Mouse (Mus musculus): ENCODE measurements around the gene Pkd1l2. TPM values are rescaled to one million over a fixed set of nuclear protein-coding genes. Genes with fewer than 3 reads are reported as not detected.

Pkd1l2 gene
- total RNA-seq (2022), result under 1 TPM; 0.07 to 0.23 (median 0.09) TPM

DNA sequence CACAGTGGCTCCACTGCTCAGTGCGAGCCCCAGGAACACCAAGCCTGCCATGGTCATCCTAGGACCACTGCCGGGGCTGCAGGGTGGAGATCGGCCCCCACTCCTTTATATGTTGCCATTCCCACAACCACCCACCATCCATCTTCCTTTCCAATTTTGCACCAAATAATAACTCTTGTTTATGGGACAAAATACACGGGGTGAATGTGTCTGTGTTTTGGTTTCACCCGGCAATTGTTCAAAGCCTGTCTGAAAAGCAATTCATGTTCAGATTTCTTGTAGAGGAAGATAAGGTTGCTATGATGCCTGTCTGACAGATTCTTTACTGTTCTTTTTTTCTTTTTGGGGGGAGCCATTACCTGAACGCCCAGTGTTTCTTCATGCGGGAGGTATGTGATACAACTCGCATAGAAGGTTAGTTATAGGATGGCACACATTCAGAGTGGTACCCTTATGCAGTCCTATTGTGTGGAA is at the start of gene Pkd1l2:
TSS of gene Pkd1l2 (minus strand) at position 51 of the 474 bp plus-strand sequence.
- DNase-seq (ENCODE audit: low spot score in 2 of 2), result no peak

DNA sequence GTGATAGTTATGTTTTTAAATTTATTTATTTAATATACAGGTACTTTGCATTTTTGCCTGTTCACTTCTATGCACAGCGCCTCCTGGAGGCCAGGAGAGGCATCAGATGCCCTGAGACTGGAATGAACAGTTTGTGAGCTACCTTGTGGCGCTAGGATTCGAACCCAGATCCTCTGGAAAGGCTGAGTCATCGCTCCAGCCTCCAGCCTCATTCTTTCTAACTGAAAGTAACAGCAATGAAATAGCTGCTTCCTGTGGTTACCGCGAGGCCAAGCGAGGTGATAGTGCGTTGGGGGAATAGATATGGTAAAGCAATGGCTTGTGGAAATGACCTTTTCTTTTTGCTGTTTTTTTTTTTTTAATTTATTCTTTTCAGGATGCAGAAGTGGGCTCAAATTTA is 44.8 kb upstream of the Pkd1l2 start:
- no peak for DNase-seq (ENCODE audit: low spot score in 2 of 2)

DNA sequence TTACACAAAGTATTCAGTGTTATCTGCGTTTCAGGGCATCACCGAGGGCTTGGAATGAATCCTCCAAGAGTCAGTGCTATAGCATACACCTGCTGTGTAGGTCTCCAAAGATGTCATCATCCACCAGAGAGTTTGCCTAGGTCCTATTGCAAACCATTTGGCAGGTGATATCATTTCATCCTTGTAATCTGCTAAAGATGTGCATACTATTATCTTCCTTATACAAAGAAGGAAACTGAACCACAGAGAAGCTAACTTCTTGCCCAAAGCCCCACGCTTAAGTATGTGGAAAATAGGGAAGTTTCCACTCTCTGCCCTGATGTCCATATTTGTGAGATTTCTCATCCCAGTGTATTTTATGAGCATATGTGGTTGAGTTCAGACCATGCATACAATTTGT is 44.2 kb upstream of the Pkd1l2 start:
- no peak for DNase-seq (ENCODE audit: low spot score in 2 of 2)

DNA sequence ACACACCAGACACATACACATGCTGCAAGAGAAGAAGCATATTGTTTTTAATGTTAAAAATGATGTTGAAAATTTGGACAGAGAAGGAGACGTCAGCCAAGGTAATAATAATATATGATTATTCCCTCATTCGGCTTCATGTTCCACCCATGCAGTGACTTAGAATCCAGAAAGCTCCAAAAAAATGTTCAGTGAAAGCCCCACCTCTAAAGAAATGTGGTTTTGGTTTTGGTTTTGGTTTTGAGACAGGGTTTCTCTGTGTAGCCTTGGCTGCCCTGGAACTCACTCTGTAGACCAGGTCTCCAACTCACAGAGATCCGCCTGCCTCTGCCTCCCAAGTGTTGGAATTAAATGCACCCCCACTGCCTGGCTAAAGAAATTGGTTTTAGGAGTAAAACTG is 43.6 kb upstream of the Pkd1l2 start:
- DNase-seq (ENCODE audit: low spot score in 2 of 2), result no peak

DNA sequence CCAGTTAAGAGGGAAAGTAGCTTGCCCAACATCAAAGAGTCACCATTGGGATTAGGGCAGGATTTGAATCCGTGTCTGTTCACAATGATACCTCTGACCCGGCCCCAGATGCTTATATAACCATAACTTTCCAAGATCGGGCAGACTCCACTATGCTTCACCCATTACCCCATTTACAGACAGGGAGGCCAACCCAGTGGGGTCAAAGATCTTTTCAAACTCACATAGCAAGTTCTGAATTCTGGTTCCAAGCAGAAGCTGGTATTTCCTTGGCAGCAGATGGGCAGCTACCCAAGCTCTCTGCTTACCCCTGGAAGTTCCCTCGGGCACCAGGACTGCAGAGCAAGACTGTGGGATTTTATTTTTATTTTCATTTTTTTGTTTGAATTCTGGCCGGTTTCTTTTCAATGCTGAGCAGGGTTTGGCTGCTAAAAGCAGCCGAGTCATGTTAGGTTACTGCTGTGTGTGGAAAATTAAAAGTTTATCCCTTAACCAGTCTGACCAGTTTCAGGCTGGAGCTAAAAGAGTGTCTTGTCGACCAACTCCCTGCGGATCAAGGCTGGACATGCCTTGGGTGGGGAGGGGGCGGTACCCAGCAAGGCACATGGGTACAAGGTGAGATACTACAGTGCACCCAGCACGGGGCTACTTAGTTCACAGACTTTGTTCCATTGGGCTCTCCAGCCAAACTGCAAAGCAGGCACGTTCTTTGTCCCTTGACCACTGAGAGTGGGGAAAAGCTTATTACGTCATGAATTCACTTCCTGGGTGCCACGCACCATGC is 41.8 kb upstream of the Pkd1l2 start:
- DNase-seq (ENCODE audit: low spot score in 2 of 2), result no peak

DNA sequence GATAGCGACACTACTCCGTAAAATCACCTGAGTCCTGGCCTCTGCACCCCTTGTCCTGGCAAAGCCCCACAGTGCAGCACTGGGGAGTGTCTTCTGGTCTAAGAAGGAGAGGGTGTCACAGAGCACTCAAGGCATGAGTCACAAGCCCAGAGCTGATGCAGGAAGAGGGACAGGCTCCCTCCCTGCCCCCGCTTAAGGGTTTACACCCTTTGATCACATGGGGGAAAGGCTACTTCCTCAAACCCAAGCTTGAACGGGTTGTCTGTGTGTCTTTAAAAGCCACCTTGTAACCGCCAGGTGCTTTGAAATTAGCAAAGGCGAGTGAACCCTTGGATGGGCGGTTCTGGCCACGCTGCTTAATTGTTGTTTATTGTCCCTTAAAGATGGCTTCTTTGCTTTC is 39.0 kb upstream of the Pkd1l2 start:
- no peak for DNase-seq (ENCODE audit: low spot score in 2 of 2)

DNA sequence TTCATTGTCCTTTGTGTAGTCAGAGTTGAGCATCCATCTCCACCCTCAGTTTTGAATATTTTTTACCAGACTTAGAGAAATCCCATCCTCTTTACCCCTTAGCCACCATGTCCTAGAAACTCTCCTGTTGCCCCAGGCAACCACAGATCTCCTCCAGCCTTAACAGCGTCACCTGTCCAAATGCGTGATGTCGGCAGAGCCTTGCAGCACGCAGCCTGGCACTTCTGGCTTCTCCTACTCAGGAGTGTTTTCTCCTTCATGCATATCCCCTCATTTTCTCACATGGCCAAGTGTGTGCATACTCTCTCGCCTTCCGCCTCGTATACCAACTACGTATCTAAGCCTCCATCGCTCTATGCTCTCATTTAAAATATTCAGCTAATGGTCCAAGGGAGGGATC is 36.2 kb upstream of the Pkd1l2 start:
- DNase-seq (ENCODE audit: low spot score in 2 of 2), result no peak

DNA sequence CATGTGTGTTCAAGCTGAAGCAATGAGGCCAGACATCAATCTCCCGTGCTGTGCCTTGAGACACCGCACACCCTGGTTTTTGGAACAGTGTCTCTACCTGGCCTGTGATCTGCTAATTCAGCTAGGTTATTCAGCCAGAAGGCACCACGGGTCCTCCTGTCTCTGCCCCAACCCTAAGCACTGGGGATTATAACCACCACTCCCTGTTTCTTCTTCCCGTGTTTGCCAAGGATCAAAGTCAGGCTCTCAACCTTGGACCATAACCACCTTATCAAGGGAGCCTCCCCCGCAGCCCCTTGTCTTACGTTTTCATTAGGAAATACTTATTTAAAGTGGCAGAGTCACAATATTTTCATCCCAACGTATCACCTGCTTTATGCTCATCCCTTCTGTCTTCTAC is 34.3 kb upstream of the Pkd1l2 start:
- DNase-seq (ENCODE audit: low spot score in 2 of 2), result no peak

DNA sequence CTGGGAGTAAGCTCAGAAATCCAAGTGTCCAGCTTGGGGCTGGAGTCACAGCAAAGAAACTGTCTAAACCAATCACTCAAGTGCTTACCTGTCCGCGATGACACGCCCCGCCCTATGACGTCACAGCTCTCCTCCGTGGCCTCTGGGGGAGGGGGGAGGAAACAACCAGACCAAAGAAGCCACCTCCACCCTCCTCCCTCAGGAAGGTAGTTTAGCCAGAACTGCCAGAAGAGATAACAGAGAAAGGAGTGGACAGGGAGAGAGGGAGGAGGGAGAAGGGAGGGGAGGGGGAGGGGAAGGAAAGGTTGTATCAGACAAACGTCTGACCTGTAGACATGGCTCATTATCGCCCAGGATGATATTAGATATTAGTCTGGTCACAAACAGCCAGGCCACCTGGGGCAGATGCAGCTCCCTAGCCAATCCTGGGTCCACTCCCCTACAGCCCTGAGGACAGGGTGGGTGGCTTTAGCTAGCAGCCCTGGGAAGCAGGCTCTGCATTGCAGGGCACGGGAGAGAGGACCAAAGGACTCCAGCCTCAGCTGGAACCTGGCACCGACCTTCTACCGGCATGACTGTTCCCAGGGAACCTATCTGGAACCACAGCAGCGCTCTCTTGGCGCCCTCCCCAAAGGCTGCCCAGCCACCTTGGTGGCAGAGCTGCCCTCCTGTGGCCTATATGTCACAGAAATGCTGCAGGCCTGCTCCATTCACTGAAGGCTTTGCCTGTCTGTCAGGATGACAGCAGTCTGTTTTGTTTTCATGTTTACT is 33.6 kb upstream of the Pkd1l2 start:
- DNase-seq (ENCODE audit: low spot score in 2 of 2), result no peak

DNA sequence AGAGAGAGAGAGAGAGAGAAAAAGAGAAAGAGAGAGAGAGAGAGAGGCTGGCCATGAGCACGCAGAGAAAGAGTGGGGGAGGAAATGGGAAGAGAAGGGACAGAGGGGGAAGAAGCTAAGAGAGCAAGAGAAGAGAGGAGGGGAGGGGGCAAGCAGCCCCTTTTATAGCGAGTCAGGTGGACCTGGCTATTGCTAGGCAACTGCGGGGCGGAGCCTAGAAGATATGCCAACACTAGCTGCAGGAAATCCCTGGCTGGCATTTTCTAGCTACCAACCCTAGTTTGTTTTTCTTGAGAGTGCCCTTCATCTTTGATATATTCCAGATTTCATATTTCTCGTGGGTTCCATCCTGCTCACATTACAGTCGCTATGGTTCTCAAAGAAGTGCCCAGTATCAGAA is 32.8 kb upstream of the Pkd1l2 start:
- no peak for DNase-seq (ENCODE audit: low spot score in 2 of 2)

DNA sequence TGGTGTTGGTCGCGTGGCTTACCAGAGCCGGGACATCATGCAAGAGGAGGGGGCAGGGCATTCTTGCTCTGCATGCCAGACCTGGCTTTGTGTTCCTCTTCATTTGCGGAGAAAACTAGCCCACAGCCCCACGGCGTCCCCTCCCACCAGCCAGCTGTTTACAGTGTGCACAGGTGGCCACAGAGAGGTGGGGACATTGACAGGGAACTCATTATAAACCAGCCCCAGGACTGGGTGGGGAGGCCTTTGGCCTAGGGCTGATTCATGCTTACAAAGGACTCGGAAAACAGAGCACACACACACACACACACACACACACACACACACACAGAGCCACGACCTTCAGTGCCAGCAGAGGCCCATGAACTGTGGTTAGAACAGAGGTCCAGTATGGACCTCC is 30.0 kb upstream of the Pkd1l2 start:
- DNase-seq (ENCODE audit: low spot score in 2 of 2), result no peak

DNA sequence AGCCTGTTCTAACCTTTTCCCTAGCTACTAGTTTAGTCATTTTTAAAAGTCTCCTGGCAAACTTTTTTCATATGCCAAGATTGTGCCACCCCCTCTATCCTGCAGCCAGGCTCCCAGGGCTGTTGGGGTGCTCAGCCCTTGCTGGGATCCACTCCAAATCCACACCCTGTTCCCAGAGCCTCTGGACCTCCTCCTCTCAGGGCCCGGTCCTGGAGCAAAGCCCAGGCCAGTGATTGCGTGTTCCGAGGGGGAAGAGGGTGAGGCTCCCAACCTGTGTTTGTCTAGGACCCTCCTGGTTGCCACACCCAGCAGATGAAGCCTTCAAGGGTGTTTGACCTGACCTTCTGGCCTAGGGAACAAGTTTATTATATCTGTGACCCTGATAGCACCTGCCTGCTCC is 29.4 kb upstream of the Pkd1l2 start:
- DNase-seq (ENCODE audit: low spot score in 2 of 2), result no peak

DNA sequence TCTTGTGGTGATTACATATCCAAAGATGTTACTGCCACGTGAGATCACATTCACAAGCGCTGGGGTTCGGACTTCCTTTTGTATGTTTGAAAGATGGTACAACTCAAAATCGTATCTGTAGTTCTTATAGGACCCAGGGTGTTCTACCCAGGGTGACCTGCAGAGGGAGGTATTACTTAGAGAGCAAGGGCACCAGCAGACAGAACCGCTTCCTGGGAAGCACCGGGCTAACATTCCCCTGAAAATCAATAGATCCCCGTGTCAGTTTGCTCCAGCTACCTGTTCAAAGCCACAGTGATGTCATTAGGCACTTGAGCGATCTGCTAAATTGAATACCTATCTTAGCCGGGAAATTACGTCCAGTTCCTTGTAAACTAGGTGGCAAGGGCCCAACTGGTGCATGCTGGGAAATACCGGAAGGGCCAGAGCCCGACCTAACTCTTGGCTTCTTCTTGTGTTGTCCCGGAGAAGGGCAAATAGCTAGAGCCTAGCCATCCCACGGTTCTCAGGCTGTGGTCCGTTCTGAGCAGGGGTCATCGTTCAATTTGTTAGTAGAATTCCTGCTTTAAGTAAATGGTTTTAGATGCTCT is 27.6 kb upstream of the Pkd1l2 start:
- no peak for DNase-seq (ENCODE audit: low spot score in 2 of 2)

DNA sequence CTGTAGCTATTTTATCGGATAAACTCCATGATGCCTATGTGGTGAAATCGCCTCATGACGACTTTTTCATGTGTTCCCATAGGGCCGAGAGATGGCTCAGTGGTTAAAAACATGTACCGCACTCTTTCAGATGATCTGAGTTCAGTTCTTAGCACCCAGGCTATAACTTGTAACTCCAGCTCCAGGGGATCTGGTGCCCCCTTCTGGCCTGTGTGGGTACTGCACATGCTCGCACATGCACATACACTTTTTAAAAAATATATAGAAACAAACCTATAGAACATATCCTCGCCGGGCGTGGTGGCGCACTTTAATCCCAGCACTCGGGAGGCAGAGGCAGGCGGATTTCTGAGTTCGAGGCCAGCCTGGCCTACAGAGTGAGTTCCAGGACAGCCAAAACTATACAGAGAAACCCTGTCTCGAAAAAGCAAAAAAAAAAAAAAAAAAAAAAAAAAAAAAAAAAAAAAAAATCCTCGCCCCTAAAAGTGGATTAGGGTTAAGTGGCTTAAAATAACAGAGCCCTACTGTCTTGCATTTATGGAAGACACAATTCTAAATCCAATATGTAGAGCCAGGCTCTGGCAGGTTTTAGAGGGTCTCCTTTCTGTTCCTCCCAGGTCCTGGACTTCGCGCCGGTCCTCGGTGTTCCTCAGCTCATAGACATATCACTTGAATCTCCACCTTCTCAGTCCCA is 26.9 kb upstream of the Pkd1l2 start:
- DNase-seq (ENCODE audit: low spot score in 2 of 2), result no peak

DNA sequence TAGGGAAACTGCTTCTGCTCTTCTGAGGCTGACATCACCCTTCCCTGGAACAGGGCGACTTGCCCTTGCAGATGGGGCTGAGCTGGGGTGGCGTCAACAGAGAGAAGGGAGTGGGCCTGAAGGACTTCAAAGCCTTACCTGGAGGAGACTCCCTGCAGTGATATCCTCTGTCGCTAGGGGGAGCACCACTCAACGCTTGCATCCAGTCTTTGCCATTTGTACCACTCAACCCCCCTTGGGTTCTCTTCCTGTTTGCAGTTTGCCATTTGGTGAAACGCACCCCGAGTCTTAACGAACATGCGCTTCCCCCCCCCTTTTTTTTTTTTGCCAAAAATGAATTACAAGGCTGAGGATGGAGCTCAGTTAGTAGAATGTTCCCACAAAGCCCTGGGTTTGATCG is 25.3 kb upstream of the Pkd1l2 start:
- peak; percentile 37 to 50 for DNase-seq (ENCODE audit: low spot score in 2 of 2)

DNA sequence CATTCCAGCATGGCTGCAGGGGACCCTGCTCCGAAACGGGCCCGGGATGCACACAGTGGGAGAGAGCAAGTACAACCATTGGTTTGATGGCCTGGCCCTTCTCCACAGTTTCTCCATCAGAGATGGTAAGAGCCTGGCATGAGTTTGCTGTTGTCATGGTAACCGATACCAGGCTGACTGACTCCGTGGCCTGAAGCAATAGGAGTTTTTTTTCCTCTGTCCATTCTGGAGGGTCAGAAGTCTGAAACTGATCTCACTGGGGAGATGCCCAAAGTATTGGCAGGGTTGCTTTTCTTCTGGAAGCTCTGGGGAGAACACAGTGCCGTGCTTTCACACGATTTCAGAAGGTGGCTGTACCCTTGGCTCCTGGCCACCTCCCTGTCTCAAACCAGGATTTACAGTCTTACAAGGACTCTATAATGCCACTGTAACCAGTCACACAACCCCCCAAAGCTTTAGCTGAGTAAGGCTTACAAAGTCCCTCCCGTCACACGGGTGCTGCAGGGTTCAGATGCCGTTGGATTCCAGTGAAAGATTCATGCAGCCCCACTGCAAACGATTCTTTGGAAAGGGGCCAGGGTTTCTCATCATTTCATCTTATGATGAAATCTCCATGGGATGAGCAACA is 15.4 kb upstream of the Pkd1l2 start:
- no peak for DNase-seq (ENCODE audit: low spot score in 2 of 2)

DNA sequence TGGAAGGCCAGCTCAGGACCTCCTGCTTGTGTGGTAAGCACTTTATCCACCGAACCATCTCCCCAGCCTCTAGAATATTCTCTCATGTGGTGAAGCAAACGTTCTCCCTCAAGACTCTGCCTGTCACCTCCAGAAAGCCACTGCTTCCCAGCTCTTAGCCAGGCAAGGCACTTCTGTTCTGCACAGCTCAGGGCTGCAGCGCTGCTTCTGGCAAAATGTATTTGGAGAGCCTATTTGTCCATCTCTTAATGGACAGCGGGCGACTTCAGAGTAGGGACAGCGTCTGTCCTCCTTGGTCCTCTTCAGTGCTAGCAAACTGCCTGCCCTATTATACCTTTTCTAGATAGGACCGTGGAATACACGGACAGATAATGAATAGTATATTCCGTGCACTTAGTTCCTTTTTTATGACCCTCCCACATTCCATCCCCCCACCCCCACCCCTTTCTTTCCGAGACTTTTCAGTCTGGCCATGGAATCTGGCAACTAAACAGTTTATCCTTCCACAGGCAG is 14.9 kb upstream of the Pkd1l2 start:
- no peak for DNase-seq (ENCODE audit: low spot score in 2 of 2)

DNA sequence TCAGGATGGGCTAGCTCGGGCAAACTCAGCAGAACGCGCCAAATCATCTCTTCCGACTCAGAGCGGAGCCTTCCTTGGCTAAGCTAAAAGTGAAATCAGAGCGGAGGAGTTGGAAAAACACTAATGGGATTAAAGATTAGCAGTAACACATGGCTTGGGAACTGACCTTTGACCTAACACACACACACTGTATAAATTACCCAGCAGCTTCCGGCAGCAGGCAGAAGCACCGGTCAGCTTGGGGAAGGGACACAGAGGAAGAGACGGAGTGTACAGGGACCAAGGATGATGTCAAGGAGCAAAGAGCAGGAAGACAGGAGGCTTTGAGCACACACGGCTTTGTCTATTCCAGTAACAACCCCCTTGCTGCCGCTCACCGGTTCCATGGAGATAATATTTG is 13.4 kb upstream of the Pkd1l2 start, which contains the start of gene Bco1:
TSS of gene Bco1 (plus strand) at position 208 of the 400 bp plus-strand sequence.
- DNase-seq (ENCODE audit: low spot score in 2 of 2), result no peak

DNA sequence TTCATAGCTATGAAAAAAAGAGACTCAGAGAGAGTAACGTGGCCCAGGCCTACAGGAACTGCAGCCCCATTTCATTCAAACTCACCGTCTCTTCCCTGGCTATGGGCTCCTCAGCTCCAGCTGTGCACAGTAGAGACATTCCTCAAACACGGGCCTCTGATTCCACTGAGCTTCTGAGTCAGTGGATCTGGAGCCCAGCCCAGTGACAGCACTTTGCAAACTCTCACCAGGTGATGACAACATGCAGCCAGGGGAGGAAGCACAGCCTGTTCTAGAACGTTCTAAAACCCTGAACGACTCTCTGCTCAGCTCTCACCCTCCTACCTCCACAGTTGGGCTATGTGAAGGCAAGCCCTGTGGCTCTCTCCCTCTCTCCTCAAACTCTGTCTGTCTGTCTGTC is 11.8 kb upstream of the Pkd1l2 start:
- peak; percentile 16 to 55 for DNase-seq (ENCODE audit: low spot score in 2 of 2)

DNA sequence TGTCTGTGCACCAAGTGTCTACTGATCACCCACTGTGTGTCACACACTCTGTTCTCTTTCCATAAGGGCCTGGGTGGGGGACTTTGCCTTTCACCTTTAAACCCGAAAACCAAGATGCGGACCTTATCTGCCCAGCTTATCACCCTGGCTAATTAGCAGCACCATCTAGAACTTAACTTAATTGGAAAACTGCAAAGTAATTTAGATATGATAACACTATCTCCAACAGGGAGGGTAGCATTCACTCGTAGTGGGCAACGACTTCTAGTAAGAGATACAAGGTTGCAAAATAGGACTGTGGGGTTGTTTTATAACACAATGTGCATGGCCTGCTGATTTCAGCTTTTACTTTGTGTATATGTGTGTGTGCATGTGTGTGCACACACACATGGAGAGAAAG is 7.6 kb upstream of the Pkd1l2 start:
- DNase-seq (ENCODE audit: low spot score in 2 of 2), result no peak

DNA sequence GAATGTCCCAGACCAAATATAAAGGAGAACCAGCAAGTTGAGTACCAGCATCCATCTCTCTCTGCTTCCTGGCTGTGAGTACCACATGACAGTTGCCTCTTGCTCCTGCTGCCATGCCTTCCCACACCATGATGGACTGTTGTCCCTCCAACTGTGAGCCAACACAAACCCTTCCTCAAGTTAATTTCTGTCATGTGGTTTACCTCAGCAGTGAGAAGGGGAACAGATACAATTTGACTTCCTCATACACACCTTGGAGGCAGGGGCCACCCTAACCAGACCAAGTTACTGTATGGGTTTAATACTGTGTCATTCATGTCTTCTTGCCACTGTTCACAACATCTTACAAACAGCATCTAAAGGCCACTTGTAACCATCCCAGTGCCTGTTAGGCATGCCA is 4.8 kb upstream of the Pkd1l2 start:
- DNase-seq (ENCODE audit: low spot score in 2 of 2), result no peak
